9 mouse cellular contexts compared by ENCODE assay signal in the genomic region with DNA sequence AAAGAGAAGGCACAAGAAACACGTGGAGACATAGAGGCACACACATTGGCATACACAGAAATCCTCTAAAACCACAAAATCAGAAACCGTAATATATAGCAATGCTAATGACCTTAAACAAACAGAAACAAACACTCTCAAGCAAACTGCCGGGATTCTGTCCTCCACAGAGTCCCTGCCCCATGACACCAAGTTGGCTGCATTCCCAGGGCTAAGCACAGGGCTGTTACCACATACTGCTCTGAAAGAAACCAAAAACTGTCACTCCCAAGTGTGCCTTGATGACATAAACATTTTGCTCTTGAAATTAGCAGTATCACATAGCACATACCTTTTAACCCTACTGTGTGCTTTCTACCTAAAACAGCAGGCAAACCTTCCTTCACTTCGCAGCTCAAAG.
A peak's percentile ranks its signal among the peaks of the same experiment; 100 is the strongest.
DNase-seq lines count a peak whose midpoint lies in the region; ATAC-seq and TF ChIP-seq lines count a peak whose summit lies in the region.
"Had no signal": no experiment of that assay in that cellular context is flagged by ENCODE, and none has a peak within 500 bp of the region (broad histone marks: within the 10 kb centered on the region; RNA-seq: fewer than 3 reads in every experiment).

No protein-coding gene starts in this region.

- H3K4me1 ChIP-seq in hindbrain, postnatal 0 days (ENCODE audit: insufficient read depth, low read length): 0 out of 2 replicates have a peak, but pooled peaks cover 4% of the 10 kb centered on the region
- no peaks in the 10 kb centered on the region for H3K4me1 ChIP-seq in hindbrain, embryonic 12.5 days
- no peaks in the 10 kb centered on the region for H3K4me1 ChIP-seq in midbrain, embryonic 13.5 days (replicated peaks)
- no peaks in the 10 kb centered on the region for H3K4me1 ChIP-seq in hindbrain, embryonic 13.5 days (replicated peaks)
- H3K4me1 ChIP-seq: liver, embryonic 13.5 days had no signal

- no peak overlapping the region for H3K4me3 ChIP-seq in hindbrain, postnatal 0 days (ENCODE audit: low read length)
- H3K4me3 ChIP-seq in hindbrain, embryonic 12.5 days: no peak overlapping the region
- no peak overlapping the region for H3K4me3 ChIP-seq in midbrain, embryonic 13.5 days (replicated peaks)
- no peak overlapping the region for H3K4me3 ChIP-seq in hindbrain, embryonic 13.5 days
- H3K4me3 ChIP-seq: liver, embryonic 13.5 days had no signal

- no peak overlapping the region for H3K9ac ChIP-seq in hindbrain, postnatal 0 days (replicated peaks; ENCODE audit: low read length)
- no peak overlapping the region for H3K9ac ChIP-seq in hindbrain, embryonic 12.5 days
- no peak overlapping the region for H3K9ac ChIP-seq in midbrain, embryonic 13.5 days (replicated peaks)
- no peak overlapping the region for H3K9ac ChIP-seq in hindbrain, embryonic 13.5 days
- H3K9ac ChIP-seq: liver, embryonic 13.5 days had no signal

- DNase-seq in hindbrain, postnatal 0 days (ENCODE audit: low spot score): peak; percentile 58
- peak; percentile 83 for DNase-seq in adrenal gland, postnatal 25 days
- DNase-seq in kidney, adult 11 months: peak; percentile 6
- DNase-seq in lung, postnatal 14 days: peak; percentile 65
- no peak for DNase-seq in left cerebral cortex, adult 8-10 months (ENCODE audit: low spot score in 2 of 2)
- DNase-seq: liver, embryonic 13.5 days had no signal

- no peaks in the 10 kb centered on the region for H3K36me3 ChIP-seq in hindbrain, postnatal 0 days (ENCODE audit: insufficient read depth, low read length)
- no peaks in the 10 kb centered on the region for H3K36me3 ChIP-seq in hindbrain, embryonic 12.5 days
- no peaks in the 10 kb centered on the region for H3K36me3 ChIP-seq in midbrain, embryonic 13.5 days
- H3K36me3 ChIP-seq in hindbrain, embryonic 13.5 days: no peaks in the 10 kb centered on the region
- H3K36me3 ChIP-seq: liver, embryonic 13.5 days had no signal

- no peaks in the 10 kb centered on the region for H3K27me3 ChIP-seq in hindbrain, postnatal 0 days (ENCODE audit: insufficient read depth, low read length)
- H3K27me3 ChIP-seq in hindbrain, embryonic 12.5 days: no peaks in the 10 kb centered on the region
- no peaks in the 10 kb centered on the region for H3K27me3 ChIP-seq in midbrain, embryonic 13.5 days
- H3K27me3 ChIP-seq in hindbrain, embryonic 13.5 days: no peaks in the 10 kb centered on the region
- H3K27me3 ChIP-seq: liver, embryonic 13.5 days had no signal

- TF ChIP-seq CTCF in hindbrain, postnatal 0 days (IDR thresholded peaks at IDR 0.05; ENCODE audit: low read depth): no peak

- 48% methylated on average over 4 of the region's 4 CpGs for WGBS in hindbrain, postnatal 0 days
- 68% methylated on average over 4 of the region's 4 CpGs for WGBS in hindbrain, embryonic 12.5 days
- WGBS in midbrain, embryonic 13.5 days: 75% methylated on average over 4 of the region's 4 CpGs
- WGBS in hindbrain, embryonic 13.5 days: 67% methylated on average over 4 of the region's 4 CpGs

- H3K9me3 ChIP-seq in hindbrain, postnatal 0 days (ENCODE audit: low read length): no peaks in the 10 kb centered on the region
- H3K9me3 ChIP-seq in hindbrain, embryonic 12.5 days (replicated peaks): no peaks in the 10 kb centered on the region
- no peaks in the 10 kb centered on the region for H3K9me3 ChIP-seq in midbrain, embryonic 13.5 days
- H3K9me3 ChIP-seq in hindbrain, embryonic 13.5 days: no peaks in the 10 kb centered on the region

- ATAC-seq in hindbrain, postnatal 0 days: no peak
- ATAC-seq in hindbrain, embryonic 12.5 days (ENCODE audit: low FRiP score): no peak
- no peak for ATAC-seq in midbrain, embryonic 13.5 days
- ATAC-seq in hindbrain, embryonic 13.5 days (ENCODE audit: low FRiP score): no peak

- H3K4me2 ChIP-seq in hindbrain, postnatal 0 days (ENCODE audit: low read depth, low read length): no peak overlapping the region
- no peak overlapping the region for H3K4me2 ChIP-seq in hindbrain, embryonic 12.5 days (replicated peaks)
- no peak overlapping the region for H3K4me2 ChIP-seq in midbrain, embryonic 13.5 days (replicated peaks)
- no peak overlapping the region for H3K4me2 ChIP-seq in hindbrain, embryonic 13.5 days
- H3K4me2 ChIP-seq: liver, embryonic 13.5 days had no signal

- H3K27ac ChIP-seq in hindbrain, postnatal 0 days: no peak overlapping the region
- H3K27ac ChIP-seq in hindbrain, embryonic 12.5 days: no peak overlapping the region
- H3K27ac ChIP-seq in midbrain, embryonic 13.5 days: no peak overlapping the region
- no peak overlapping the region for H3K27ac ChIP-seq in hindbrain, embryonic 13.5 days
- H3K27ac ChIP-seq: liver, embryonic 13.5 days had no signal

Comparison
In these comparisons a context has a peak if more than half of its experiments do, and no peak if none do; other contexts are left out.
1. DNase-seq: peak in hindbrain, postnatal 0 days (single experiment), adrenal gland, postnatal 25 days (single experiment), kidney, adult 11 months (single experiment) and lung, postnatal 14 days (single experiment); none in left cerebral cortex, adult 8-10 months (0 of 2).